Mouse (Mus musculus) embryo, embryonic 10 days (tissue): Measurements from ENCODE around the gene Tmem269.

ENCODE experiments used
- DNase-seq: peaks from one replicate; pipeline ENCODE4 v3.0.0-alpha.2; 2015; ENCODE audit warnings: low spot score

Tmem269 gene

GRCm38 (mm10) chr4:119180133-119180707 lies 37.8 kb downstream of the Tmem269 start:
- no peak for DNase-seq

GRCm38 (mm10) chr4:119178331-119178730 lies 39.7 kb downstream of the Tmem269 start:
- no peak for DNase-seq

DNA sequence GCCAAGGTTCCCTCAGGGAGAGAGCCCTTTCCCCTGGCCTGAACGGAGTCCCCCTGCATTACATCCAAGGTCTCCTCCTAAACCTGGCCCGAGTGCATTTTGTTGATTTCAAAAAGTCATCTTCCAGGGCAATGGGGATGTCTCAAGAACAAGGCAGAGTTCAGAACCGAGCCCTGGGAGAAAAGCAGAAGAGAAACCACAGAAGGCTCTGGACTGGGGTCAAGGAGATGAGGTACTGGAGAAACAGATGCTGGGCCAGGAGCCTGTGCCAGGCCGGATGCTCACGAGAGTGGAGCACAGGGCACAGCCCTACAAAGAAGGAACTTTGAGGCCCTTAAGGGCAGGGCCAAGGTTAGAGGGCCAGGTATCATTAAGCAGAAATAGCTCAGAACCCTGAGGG lies 40.3 kb downstream of the Tmem269 start:
- no peak for DNase-seq

GRCm38 (mm10) chr4:119173851-119174453 lies 44.1 kb downstream of the Tmem269 start, which contains the start of gene Zfp691:
Zfp691 (minus strand) TSS chr4:119174195.
- peak; percentile 99 for DNase-seq

GRCm38 (mm10) chr4:119172919-119173650 lies 44.9 kb downstream of the Tmem269 start:
- DNase-seq, result no peak

DNA sequence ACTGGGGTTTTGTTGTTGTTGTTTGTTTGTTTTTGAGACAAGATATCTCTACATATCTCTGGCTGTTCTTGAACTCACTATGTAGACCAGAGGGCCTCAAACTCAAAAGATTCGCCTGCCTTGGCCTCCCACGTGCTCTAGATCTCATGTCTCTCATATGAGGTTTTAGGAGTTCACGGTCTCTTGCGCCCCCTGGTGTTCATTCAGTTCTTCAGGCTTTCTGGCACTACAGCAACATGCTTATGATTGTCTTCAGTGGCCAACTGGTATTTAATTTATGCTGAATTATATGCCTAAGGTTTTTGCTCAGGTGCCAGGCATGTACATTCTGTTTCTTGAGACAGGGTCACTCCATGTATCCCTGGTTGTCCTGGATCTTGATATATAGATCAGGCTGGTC lies 50.4 kb downstream of the Tmem269 start:
- DNase-seq, result peak; percentile 92

GRCm38 (mm10) chr4:119167068-119167467 lies 50.9 kb downstream of the Tmem269 start:
- no peak for DNase-seq

DNA sequence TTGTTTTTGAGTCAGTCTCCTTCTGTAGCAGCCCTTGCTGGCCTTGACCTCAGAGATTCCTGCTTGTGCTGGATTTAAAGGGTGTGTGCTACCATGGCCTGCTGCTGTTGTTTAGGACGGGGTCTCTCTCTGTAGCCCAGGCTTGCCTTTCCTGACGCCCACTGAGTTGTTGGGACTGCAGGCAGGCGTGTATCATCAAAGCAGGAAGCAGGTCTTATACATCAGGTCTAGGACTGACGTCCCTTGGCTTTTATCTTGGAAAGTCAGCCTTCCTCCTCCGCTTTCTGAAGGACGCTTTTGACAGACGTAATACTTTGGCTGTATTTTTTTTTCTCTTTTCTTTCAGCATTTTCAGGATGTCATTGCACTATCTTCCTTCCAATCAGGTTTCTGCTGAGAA lies 52.1 kb downstream of the Tmem269 start:
- DNase-seq, result no peak

DNA sequence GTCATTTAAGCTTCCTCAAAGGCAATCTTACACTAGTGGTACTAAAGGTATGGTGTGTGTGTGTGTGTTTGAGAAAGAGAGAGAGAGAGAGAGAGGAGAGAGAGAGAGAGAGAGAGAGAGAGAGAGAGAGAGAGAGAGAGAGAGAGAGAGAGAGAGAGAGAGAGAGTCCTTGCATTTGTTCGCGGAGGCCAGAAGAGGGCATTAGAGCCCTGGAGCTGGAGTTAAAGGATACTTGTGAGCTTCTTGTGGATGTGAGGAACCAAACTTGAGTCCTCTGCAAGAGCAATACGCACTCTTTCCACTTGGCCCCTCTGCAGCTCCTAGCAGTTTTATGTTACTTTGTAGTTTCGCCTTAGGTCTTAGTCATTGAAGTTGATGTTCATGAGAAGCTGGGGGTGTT lies 55.0 kb downstream of the Tmem269 start:
- no peak for DNase-seq

DNA sequence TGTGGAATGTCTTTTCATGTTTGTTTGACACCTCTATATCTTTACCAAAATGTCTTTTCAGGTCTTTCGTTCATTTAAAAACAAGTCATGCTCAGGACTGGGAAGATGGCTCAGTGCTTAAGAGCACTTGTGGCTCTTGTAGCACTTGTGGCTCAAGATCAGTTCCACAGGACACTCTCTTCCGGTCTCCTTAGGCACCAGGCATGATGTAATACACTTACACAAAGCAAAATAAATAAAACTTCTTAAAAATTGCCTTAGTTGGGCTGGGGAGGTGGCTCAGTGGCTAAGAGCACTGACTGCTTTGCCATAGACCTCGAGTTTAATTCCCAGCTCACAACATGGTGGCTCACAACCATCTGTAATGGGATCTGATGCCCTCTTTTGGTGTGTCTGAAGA lies 56.7 kb downstream of the Tmem269 start:
- DNase-seq, result no peak

- no peak for DNase-seq
Observed at GRCm38 (mm10) chr4:119157891-119158290, 60.1 kb downstream of the Tmem269 start.

- DNase-seq, result peak; percentile 66
Observed at GRCm38 (mm10) chr4:119157186-119157585, 60.8 kb downstream of the Tmem269 start.
